Mouse (Mus musculus): ENCODE measurements around the gene Calhm2.
"Not testable (repeated sequence)": the region's sequence is repeated elsewhere in the genome, so short reads cannot be mapped to it uniquely, and the experiment has no call there.

The Calhm2 gene

DNA sequence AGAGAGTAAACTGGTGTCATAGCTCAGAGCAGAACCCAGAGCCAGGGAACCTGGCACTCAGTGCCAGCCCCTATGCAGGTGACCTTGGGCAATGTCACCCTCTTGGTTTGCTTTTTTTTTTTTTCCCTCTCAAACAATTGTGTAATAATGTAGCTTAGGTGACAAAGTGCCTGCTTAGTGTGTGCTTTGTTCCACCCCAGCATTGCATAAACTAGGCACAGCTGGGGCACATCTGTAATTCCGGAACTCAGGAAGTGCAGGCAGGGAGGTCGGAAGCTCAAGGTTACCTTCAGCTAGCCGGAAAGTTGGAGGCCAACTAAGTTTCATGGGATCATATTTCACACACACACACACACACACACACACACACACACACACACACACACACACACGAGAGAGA is 11.8 kb upstream of the Calhm2 start:
- peak in 1 of 2 experiments; percentile 51 for DNase-seq

DNA sequence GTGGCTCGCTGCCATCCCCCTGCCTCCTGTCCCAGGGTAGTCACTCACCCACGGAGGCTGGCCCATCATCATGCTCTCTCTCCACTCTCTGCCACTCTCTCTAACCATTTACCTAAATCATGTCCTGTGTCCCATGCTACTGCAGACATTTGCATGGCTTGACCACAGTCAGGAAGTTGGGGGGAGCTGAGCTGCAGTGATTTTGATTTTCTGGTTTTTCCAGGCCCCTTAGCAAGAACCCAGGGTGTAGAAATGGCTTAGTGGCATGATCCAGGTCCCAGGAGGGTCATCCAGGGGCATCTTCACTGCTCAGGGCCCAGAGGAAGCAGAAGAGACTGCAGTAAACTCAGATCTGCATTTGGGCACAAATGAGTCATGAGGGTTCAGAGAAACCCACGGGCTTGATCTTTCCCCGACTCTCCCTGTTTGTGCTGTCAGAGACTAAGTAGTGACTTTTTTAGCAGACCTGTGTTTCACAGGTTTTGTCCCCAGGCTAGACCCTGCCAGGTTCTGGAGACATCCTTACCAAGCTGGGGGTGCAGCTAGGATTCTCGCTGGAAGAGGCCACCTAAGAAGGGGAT is 10.3 kb upstream of the Calhm2 start:
- no peak for DNase-seq

DNA sequence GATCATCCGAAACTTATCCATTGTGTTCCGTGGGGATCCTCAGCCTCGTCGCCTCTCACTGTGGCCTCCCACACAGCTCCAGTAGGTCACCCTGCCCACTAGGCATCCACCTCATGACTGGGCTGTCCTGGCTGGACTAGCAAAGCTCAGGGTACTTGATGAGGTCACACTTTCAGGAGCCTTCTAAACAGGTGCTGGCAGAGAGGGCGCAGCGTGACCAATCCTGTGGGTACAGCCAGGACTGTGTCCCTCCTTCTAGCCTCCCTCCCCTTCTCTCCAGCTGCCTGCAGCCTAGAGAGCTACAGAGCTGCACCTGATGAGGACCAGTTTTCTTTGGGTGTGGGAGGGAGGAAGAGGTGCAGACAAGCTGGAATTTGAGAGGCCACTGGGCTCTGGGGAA is 6.1 kb upstream of the Calhm2 start, which contains the start of gene Calhm1:
Gene Calhm1 (minus strand): TSS at position 101 of the 400 bp plus-strand sequence.
- no peak for DNase-seq

DNA sequence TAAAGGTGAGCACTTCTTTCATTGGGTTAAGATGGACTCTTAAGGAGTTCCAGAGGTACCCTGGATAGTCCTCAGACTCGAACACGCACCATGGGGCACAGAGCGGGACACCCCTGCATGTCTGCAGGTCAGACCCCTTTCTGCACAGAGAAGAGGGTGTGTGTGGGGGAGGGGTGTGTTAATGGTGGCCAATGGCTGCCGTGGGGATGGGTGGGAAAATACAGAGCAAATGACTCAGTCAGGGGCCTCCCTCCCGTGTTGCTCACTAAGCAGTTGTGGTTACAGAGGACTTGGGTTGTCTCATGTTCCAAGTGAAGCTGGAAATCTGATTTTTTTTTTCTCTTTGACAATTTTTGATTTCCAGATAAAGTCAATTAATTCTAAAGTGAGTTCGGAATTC is 4.3 kb upstream of the Calhm2 start:
- DNase-seq, result no peak

DNA sequence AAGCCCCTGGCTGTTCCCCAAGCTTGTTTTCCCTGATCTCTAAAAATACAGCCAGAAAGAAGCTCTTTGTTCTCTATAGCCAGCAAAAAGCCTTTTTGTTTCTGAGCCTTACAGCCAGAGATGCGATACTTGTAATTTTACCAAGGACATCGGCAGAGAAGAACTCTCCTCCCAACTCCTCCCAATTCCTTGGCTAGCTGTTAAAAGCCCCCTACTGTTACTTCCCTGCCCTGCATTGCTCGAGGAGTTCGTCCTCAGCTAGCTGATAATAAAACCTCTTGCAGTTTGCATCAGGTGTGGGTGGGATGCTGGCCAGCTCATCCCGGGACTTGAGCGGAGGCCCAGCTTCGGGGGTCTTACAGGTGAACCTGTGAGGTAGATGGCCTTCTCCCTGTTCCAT is 1.5 kb upstream of the Calhm2 start:
- not testable (repeated sequence) for DNase-seq

DNA sequence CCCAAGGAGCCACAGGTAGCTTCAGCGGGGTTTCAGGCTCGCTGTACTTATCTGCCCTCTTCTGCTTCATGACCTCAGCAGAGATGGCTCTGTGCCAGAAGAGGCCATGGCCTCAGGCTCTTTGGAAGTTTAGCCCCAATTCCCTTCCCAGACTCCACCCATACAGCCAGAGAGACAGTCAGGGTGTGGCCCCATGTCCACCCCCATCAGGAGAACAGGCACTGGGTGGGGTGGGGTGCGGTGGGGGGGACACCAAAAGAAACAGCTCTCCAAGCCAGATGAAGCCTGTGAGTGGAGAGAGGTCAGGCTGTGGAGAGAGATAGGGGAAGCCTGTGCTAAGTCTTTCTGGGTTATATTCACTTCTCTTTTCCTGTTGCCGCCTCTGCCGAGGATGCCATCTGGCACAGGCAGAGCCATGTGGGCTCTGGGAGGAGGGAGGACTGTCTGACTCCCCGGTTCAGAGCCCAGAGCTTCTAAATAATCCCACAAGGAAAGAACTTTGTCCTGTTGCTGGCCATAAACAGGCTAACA is 978 bp downstream of the Calhm2 start:
- peak; percentile 70 to 77 for DNase-seq

DNA sequence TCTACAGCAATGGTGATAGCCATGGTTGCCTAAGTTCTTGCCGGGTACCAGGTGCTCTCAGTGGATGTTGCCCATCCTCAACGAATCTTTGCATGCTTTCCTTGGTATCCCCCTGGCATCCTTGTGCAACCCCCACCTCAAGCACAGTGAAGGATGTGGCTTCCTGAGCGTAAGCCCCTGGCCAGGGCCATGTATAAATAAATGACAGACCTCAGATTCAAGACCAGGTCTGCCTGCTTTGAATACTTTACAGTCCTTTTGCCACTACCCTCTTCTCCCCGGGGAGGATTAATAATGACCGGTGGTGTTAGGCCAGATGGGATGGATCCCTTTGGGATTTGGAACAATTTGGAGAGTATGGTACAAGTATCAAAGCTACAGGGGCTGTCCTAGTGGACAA is 1.9 kb downstream of the Calhm2 start:
- no peak for DNase-seq

DNA sequence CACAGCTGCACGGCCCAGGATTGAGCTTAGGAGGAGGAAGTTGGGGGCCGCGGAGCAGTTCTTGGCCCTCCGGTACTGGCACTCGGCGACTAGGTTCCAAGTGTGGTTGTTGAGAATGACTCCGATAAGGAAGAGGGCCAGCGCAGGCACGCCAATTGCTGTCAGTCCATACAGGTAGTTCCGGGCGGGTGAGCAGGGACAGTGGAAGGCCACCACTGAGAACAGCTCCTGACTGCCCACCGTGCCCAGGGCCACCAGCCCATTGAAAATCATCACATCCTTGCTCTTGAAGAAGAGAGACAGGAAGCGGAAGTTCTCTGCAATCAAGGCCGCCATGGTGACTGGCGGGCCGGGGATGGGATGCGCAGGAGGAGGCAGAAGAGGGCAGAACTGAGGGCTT is 2.5 kb downstream of the Calhm2 start:
- DNase-seq, result no peak

DNA sequence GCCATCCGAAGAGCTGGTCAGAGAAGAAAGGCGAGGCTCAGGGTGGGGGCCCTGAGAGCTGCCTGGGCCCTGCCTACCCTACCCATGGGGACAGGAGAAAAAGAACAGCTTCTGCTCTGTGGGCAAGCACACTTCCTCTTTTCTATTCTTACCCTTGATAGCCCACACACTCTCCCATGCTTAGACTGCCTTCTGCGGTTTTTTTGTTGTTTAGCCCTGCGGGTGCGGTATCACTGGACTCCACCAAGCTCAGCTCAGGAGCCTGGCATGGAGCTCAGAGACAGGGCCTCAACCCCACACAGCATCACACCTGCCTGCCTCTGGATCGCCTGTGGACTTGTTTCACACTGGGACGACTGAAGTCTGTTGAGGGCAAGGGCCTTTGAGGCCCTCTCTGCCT is 4.9 kb downstream of the Calhm2 start:
- peak; percentile 14 to 26 for DNase-seq

DNA sequence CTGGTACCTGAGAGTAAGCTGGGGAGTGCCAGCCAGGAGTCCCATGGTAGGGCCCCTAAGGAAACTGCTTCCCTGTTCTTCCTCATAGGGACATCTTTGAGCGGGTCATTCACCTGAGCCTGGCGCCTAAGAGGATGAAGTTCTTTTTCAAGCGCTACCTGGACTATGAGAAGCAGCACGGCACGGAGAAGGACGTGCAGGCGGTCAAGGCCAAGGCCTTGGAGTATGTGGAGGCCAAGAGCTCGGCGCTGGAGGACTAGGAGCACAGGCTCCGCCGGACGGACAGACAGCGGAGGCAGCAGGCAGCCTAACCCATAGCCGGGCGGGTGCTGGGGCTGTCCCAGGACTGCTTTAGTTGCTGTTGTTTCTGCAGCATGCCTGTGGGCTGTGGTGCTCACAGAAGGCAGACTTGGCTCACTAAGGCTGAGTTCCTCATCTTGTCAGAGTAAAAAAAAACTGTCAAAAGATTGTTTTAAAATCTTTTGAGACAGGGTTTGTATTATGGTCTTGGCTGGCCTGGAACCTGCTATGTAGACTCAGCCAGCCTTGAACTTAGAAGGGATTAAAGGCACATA is 7.5 kb downstream of the Calhm2 start:
- DNase-seq, result no peak

DNA sequence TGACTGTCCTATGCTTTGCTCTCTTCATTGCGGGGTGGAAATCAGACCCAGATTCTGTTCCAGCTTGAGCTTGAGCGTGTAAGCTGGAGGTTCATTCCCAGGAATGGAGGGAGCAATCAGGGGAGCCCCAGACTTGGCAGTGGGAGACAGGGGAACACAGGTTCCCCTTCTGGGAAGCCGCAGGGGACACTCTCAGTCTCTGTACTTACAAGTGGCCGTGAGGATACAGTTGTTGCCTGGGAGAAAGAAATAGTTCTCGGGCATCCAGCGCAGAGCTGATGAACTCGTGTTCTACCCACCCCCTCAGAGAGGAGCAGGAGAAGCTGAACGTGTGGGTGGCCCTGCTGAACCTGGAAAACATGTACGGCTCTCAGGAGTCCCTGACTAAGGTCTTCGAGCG is 9.3 kb downstream of the Calhm2 start:
- no peak for DNase-seq

DNA sequence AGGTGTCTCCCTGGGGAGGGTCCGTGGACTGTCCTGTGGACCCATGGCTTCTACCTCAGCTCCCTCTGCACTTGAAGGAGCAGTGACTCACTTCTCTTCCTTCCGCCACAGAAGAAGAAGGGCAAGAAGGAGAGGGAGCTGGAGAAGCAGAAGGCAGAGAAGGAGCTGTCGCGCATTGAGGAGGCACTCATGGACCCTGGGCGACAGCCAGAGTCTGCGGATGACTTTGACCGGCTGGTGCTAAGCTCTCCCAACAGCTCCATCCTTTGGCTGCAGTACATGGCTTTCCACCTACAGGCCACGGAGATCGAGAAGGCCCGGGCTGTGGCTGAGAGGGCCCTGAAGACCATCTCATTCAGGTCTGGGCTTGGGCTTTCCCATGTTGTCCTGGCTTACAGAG is 9.9 kb downstream of the Calhm2 start:
- DNase-seq, result no peak

DNA sequence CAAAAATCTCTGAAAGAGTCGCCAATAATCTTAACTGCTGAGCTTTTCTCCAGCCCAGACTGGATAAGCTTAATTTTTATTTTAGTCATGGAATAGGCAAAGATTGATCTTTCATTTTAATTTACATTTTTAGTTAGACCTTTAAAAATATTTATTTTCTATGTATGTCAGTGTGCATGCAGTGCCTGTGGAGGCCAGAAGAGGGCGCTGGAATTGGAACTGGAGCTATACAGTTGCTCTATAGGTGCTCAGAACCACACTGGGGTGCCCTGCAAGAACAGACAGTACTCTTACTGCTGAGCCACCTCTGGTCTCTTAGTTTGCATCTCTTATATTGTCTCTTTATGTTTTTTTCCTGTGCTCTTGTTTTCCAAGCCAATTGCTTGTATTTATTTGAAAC is 15.3 kb downstream of the Calhm2 start:
- no peak for DNase-seq

DNA sequence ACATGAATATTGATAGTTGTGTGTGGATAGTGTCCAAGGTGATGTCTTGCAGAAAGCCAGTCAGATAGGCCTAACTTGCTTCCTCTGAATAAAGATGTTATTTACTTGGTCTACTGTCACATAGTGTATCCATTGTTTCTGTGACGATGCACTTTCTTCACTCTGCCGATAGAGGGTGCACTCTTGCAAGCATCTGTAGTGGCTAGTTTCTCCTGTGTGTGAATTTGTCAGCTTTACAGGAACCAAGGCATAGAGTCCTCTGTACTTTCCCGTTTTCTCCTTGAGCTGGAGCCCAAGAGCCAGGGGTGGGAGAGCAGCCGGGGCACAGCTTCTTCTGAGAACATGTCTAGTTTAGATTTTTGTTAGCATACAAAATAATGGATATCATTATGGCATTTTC is 17.0 kb downstream of the Calhm2 start:
- peak in 1 of 2 experiments; percentile 13 for DNase-seq

DNA sequence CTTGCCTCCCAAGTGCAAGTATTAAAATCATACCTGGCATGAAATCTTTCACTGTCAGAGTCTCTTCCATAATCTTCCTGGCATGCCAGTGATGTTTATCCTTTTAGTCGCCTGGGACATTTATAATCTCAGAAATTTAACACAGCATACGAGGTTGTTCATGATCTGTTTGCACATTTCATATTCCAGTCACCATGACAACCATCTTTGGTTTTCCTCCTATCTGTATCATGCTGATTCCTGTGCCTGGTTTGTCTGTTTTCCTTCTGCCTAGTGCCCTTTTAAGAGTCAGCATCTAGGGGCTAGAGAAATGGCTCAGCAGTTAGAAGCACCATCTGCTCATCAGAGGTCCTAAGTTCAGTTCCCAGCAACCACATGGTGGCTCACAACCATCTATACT is 19.5 kb downstream of the Calhm2 start:
- no peak for DNase-seq

DNA sequence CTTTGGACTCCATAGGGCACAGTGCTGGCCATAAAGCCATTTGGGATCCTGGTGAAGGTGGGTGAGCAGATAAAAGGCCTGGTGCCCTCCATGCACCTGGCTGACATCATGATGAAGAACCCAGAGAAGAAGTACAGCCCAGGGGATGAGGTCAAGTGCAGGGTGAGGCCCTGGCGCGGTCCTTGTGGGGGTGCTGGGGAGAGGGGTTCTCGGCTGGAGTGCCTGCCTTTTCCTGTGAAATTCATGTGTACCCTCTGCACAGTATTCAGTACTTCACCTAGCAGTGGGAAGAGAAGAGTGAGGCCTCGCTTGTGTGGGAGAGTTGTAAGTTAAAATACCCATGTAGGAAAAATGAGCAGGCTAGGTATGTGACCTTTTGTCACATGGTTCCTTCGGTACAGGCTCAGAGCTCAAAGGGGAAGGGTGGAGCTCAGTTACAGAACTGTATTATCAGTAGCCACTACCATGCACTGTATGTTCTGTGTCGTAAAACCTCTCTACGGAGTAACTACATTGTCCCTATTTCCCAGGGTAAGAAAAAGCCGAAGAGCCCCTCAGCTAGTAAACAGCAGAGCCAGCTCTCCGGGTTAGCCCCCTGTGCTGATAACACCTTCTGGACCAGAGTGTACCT is 33.3 kb downstream of the Calhm2 start:
- DNase-seq, result no peak

DNA sequence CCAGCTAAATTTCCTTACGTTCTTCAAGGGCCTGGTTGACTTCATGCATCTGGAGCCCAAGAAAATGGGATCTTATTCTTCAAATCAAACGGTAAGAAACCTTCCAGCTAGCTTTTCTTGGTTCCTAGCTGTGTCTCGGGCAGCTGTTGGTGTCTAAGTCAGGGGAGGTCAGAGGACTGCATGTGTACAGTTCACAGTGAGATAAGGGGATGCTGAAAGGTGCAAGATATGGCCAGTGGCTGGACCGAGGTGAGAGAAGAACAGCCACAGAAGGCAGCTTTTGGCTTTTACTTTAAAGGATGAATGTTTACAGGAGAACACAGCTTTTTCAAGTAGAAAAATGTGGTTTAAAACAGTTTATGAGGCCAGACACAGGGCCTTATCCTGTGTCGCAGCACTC is 37.0 kb downstream of the Calhm2 start:
- no peak for DNase-seq

DNA sequence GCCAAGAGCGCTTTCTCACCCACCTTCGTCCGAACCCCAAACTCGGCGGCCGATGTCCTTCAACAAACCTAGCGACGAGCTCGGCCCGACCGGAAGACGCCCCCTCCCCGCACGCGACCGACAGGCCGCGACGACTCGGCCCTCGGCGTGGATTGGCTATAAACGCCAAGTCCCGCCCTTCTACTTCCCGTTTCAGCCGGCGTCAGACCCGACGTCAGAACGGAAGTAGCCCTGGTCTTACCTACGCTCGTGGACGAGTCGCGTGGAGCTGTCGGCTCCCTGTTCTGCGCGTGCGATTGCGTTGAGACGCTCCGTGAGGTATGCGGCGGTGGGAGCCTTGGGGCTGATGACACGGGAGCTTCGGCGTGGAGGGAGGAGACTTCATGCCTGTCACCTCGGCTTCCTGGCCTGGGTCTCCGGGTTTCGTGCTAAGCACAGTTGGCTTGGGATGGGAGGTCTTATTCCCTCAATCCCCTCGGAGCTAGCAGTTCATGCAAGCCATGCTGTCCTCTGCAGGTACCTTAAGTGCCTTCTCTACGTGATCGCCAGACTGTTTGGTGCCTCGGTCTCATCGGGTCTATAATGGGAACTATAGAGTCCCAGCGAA is 47.4 kb downstream of the Calhm2 start, which contains the start of the genes Usmg5 and Pdcd11:
Gene Usmg5 (minus strand): TSS at position 98 of the 607 bp plus-strand sequence.
Gene Pdcd11 (plus strand): TSS at position 219 of the 607 bp plus-strand sequence.
- DNase-seq, result peak; percentile 96 to 97

DNA sequence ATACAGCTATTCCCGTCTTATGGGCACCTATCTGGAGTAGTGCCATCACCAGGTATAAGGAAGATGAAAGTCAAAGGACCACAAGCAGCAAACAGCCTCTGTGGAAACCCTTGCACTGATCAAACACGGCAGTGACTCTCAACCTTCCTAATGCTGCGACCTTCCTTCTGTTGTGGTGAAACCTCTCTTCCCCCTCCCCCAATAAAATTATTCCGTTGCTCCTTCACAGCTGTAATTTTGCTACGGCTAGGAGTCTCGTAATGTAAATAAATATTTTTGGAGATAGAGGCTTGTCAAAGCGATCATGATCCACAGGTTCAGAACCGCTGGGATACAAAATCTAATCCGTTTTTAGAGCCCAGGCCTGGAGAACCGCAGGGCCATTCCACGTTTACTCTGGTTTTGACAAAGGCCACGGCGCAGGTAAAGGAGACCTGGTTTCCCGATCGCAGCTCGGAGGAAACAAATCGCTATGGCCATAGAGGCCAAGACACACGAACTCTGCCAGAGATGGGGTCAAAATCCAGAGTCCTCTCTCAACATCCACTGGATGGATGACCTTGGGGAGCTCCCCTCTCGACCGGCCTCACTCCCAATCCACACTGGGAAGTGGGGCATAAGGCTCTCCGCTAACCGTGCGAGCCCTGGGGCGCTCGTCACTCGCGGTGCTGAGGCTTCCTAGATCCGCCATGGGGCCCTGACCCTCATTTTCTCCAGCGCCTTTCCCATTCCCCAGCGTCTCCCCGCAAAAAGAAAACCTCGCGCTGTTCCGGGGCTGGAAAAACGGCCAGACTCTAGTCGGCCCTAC is 48.2 kb downstream of the Calhm2 start:
- DNase-seq, result no peak

DNA sequence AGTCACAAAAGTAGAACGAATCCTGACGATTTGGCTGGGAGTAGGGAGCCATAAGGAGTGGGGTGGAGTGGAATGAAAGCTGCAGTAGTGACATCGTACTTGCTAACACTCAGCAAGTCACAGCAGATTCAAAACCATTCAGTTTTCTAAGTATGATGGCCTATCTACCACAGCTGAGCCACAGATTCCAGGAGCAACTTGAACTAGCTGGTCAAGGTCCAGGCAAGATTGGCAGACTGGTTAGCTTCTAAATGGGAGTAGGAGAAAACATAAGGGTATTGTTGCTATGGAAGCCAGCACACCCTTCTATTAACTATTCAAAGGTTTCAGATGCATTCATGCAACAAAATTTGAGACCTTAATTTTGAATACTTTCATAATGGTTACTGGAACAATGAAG is 49.9 kb downstream of the Calhm2 start:
- DNase-seq, result no peak

DNA sequence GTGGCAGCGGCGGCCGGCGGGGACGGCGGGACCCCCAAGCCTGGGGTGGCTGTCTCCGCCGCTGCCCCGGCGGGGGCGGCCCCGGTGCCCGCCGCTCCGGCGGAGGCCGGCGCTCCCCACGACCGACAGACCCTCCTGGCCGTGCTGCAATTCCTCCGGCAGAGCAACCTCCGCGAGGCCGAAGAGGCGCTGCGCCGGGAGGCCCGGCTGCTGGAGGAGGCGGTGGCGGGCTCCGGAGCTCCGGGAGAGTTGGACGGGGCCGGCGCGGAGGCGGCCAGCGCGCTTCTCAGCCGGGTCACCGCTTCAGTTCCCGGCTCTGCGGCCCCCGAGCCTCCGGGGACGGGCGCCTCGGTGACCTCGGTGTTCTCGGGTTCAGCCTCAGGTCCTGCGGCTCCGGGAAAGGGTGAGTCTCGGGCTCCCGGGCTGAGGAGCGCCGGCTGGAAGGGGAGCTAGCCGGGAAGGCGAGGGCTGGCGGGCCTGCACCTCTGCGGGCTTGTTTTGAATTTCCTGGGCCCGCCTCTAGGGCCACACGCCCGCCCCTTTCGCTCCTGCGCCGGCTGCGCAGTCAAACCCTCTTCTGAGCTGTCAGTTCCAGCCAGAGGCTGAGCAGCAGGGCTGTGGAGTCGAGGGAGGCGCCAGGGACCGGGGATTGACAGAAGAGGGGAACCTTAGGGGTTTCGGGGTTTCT is 70.0 kb downstream of the Calhm2 start:
- DNase-seq, result peak; percentile 87 to 89

Data from lung, adult 18-20 months (tissue).